Comparison of ENCODE assay signal across 15 mouse cellular contexts in the genomic region with DNA sequence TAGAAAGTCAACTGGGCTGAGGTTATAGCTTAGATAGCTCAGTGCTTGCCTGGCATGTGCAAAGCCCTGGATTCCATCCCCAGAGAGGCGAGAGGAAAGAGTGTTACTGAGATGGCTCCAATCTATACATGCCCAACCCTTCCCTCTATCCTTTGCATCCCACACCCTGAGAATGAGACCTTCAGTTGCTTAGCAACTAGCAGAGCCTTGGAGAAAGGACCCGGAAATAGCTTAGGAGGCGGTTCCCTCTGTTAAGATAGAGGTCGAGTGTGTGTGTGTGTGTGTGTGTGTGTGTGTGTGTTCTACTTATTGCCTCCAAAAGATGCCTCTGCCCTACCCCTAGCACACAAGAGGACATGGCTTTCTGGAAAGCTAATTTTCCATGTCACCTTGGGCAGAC. TPM values are rescaled to one million over a fixed set of nuclear protein-coding genes. Genes with fewer than 3 reads are reported as not detected.
A peak's percentile ranks its signal among the peaks of the same experiment; 100 is the strongest.
DNase-seq lines count a peak whose midpoint lies in the region; ATAC-seq and TF ChIP-seq lines count a peak whose summit lies in the region.
"Had no signal": no experiment of that assay in that cellular context is flagged by ENCODE, and none has a peak within 500 bp of the region (broad histone marks: within the 10 kb centered on the region; RNA-seq: fewer than 3 reads in every experiment).

No protein-coding gene starts in this region.

- H3K27ac ChIP-seq in hindbrain, embryonic 14.5 days = peak overlapping the region; percentile 44
- H3K27ac ChIP-seq in hindbrain, embryonic 12.5 days = no peak overlapping the region
- peak overlapping the region; percentile 65; the same call in 1 of the 2 replicates for H3K27ac ChIP-seq in hindbrain, postnatal 0 days
- H3K27ac ChIP-seq in olfactory bulb, adult 2 months (ENCODE audit: insufficient read depth, low read depth, low read length) = peak overlapping the region; percentile 98
- no peak overlapping the region for H3K27ac ChIP-seq in lung, postnatal 0 days (ENCODE audit: low read length)
- H3K27ac ChIP-seq: embryonic facial prominence, embryonic 13.5 days had no signal

- no peaks in the 10 kb centered on the region for H3K9me3 ChIP-seq in hindbrain, embryonic 14.5 days (ENCODE audit: control insufficient read depth, low read length)
- H3K9me3 ChIP-seq in hindbrain, embryonic 12.5 days (replicated peaks) = no peaks in the 10 kb centered on the region
- H3K9me3 ChIP-seq in hindbrain, postnatal 0 days (ENCODE audit: low read length) = no peaks in the 10 kb centered on the region
- H3K9me3 ChIP-seq in lung, postnatal 0 days (ENCODE audit: low read length) = no peaks in the 10 kb centered on the region
- H3K9me3 ChIP-seq: embryonic facial prominence, embryonic 13.5 days had no signal

- H3K4me3 ChIP-seq in hindbrain, embryonic 14.5 days (replicated peaks; ENCODE audit: low read length) = no peak overlapping the region
- H3K4me3 ChIP-seq in hindbrain, embryonic 12.5 days = no peak overlapping the region
- no peak overlapping the region for H3K4me3 ChIP-seq in hindbrain, postnatal 0 days (ENCODE audit: low read length)
- no peak overlapping the region for H3K4me3 ChIP-seq in olfactory bulb, adult 2 months (ENCODE audit: insufficient read depth, low read depth, low read length)
- H3K4me3 ChIP-seq in lung, postnatal 0 days (ENCODE audit: low read depth, low read length) = no peak overlapping the region
- H3K4me3 ChIP-seq: embryonic facial prominence, embryonic 13.5 days; myocyte had no signal

- 0 out of 2 replicates have a peak overlapping the region, but pooled peaks have one; percentile 4 for H3K9ac ChIP-seq in hindbrain, embryonic 14.5 days
- no peak overlapping the region for H3K9ac ChIP-seq in hindbrain, embryonic 12.5 days
- no peak overlapping the region for H3K9ac ChIP-seq in hindbrain, postnatal 0 days (replicated peaks; ENCODE audit: low read length)
- no peak overlapping the region for H3K9ac ChIP-seq in lung, postnatal 0 days (replicated peaks; ENCODE audit: low read depth)
- H3K9ac ChIP-seq: embryonic facial prominence, embryonic 13.5 days had no signal

- no peak overlapping the region for H3K4me2 ChIP-seq in hindbrain, embryonic 14.5 days (replicated peaks)
- H3K4me2 ChIP-seq in hindbrain, embryonic 12.5 days (replicated peaks) = no peak overlapping the region
- H3K4me2 ChIP-seq in hindbrain, postnatal 0 days (ENCODE audit: low read depth, low read length) = no peak overlapping the region
- no peak overlapping the region for H3K4me2 ChIP-seq in lung, postnatal 0 days (replicated peaks; ENCODE audit: low read depth, low read length)
- H3K4me2 ChIP-seq: embryonic facial prominence, embryonic 13.5 days had no signal

- 27% methylated on average over 4 of the region's 4 CpGs for WGBS in hindbrain, embryonic 14.5 days
- 32% methylated on average over 4 of the region's 4 CpGs for WGBS in hindbrain, embryonic 12.5 days
- WGBS in hindbrain, postnatal 0 days = 14% methylated on average over 4 of the region's 4 CpGs
- 20% methylated on average over 4 of the region's 4 CpGs for WGBS in olfactory bulb, adult 2 months
- 26% methylated on average over 4 of the region's 4 CpGs for WGBS in lung, postnatal 0 days

- no peak for TF ChIP-seq EP300 in lung, postnatal 0 days (IDR thresholded peaks at IDR 0.05)

- peaks cover 10% of the 10 kb centered on the region; the same call in 1 of the 2 replicates for H3K36me3 ChIP-seq in hindbrain, embryonic 14.5 days (replicated peaks; ENCODE audit: control insufficient read depth, insufficient read depth)
- H3K36me3 ChIP-seq in hindbrain, embryonic 12.5 days = no peaks in the 10 kb centered on the region
- no peaks in the 10 kb centered on the region for H3K36me3 ChIP-seq in hindbrain, postnatal 0 days (ENCODE audit: insufficient read depth, low read length)
- H3K36me3 ChIP-seq in lung, postnatal 0 days (ENCODE audit: insufficient read depth, low read length) = no peaks in the 10 kb centered on the region
- H3K36me3 ChIP-seq: embryonic facial prominence, embryonic 13.5 days had no signal

- no peak for TF ChIP-seq POLR2A in olfactory bulb, adult 2 months (IDR thresholded peaks at IDR 0.05; ENCODE audit: insufficient read depth, low read depth, low read length)

- no peak for ATAC-seq in hindbrain, embryonic 14.5 days (ENCODE audit: low FRiP score)
- no peak for ATAC-seq in hindbrain, embryonic 12.5 days (ENCODE audit: low FRiP score)
- no peak for ATAC-seq in hindbrain, postnatal 0 days
- no peak for ATAC-seq in lung, postnatal 0 days

- TF ChIP-seq CTCF in hindbrain, postnatal 0 days (IDR thresholded peaks at IDR 0.05; ENCODE audit: low read depth) = no peak
- no peak for TF ChIP-seq CTCF in olfactory bulb, adult 2 months (IDR thresholded peaks at IDR 0.05; ENCODE audit: insufficient read depth, low read depth, low read length)
- TF ChIP-seq CTCF in lung, postnatal 0 days (IDR thresholded peaks at IDR 0.05) = no peak

- H3K4me1 ChIP-seq in hindbrain, embryonic 14.5 days (replicated peaks; ENCODE audit: control insufficient read depth, insufficient read depth, low read length) = peaks cover 13% of the 10 kb centered on the region
- peaks cover 23% of the 10 kb centered on the region for H3K4me1 ChIP-seq in hindbrain, embryonic 12.5 days
- H3K4me1 ChIP-seq in hindbrain, postnatal 0 days (ENCODE audit: insufficient read depth, low read length) = 0 out of 2 replicates have a peak, but pooled peaks cover 5% of the 10 kb centered on the region
- peaks cover 35% of the 10 kb centered on the region for H3K4me1 ChIP-seq in olfactory bulb, adult 2 months (ENCODE audit: control insufficient read depth, insufficient read depth, low read length)
- H3K4me1 ChIP-seq in lung, postnatal 0 days (ENCODE audit: insufficient read depth, low read depth, low read length) = peaks cover 4% of the 10 kb centered on the region; the same call in 1 of the 2 replicates

- no peaks in the 10 kb centered on the region for H3K27me3 ChIP-seq in hindbrain, embryonic 14.5 days (ENCODE audit: control insufficient read depth, insufficient read depth, low read length)
- peaks cover 6% of the 10 kb centered on the region; the same call in 1 of the 2 replicates for H3K27me3 ChIP-seq in hindbrain, embryonic 12.5 days
- H3K27me3 ChIP-seq in hindbrain, postnatal 0 days (ENCODE audit: insufficient read depth, low read length) = no peaks in the 10 kb centered on the region
- H3K27me3 ChIP-seq in lung, postnatal 0 days (replicated peaks; ENCODE audit: insufficient read depth, low read length) = no peaks in the 10 kb centered on the region

- peak; percentile 36 for DNase-seq in hindbrain, embryonic 14.5 days (ENCODE audit: low spot score)
- peak; percentile 88 for DNase-seq in ZHBTc4 (ENCODE audit: low read depth, low spot score)
- peak; percentile 60 for DNase-seq in hindbrain, postnatal 0 days (ENCODE audit: low spot score)
- DNase-seq in lung, postnatal 0 days (ENCODE audit: low spot score) = no peak
- no peak for DNase-seq in kidney, postnatal 10 days
- DNase-seq in thymus, postnatal 10 days (ENCODE audit: low spot score in 2 of 2) = no peak
- DNase-seq: adrenal gland, postnatal 36 days; cerebellum, adult 8-10 months had no signal

RNA-seq across cellular contexts. Expression of gene Srrm3, which starts 26.0 kb away (rescaled TPM):
- 49.3 and 51.3 TPM in 2 replicates for polyA plus RNA-seq in hindbrain, embryonic 14.5 days (2014; fragmentation: Nextera tagmentation; extraction: Ambion mirVana)
- 63.6 and 63.8 TPM in 2 replicates for polyA plus RNA-seq in hindbrain, embryonic 12.5 days (2016; fragmentation: Nextera tagmentation; extraction: Ambion mirVana)
- 75.8 and 106 TPM in 2 replicates for total RNA-seq in hindbrain, postnatal 0 days (2014; rRNA removed)
- polyA plus RNA-seq in hindbrain, postnatal 0 days (2015; fragmentation: Nextera tagmentation; extraction: Ambion mirVana) = 50.8 and 55.7 TPM in 2 replicates
- not detected in 2 replicates for polyA plus RNA-seq in olfactory bulb, adult 2 months (2012; ENCODE audit: insufficient read depth, insufficient read length, low replicate concordance, missing spikeins)
- 0.05 TPM in 1 of 2 replicates, not detected in the other for polyA plus RNA-seq in lung, postnatal 0 days (2015; fragmentation: Nextera tagmentation; extraction: Ambion mirVana)
- total RNA-seq: gastrocnemius, adult 8-10 months; liver, adult 2 months had no signal
- polyA plus RNA-seq: liver, adult 2 months; myocyte had no signal

RNA-seq across cellular contexts. Expression of gene Mdh2, which starts 54.4 kb away (rescaled TPM):
- polyA plus RNA-seq in hindbrain, embryonic 14.5 days (2014; fragmentation: Nextera tagmentation; extraction: Ambion mirVana) = 599 and 617 TPM in 2 replicates
- polyA plus RNA-seq in hindbrain, embryonic 12.5 days (2016; fragmentation: Nextera tagmentation; extraction: Ambion mirVana) = 530 and 539 TPM in 2 replicates
- 165 and 169 TPM in 2 replicates for total RNA-seq in hindbrain, postnatal 0 days (2014; rRNA removed)
- polyA plus RNA-seq in hindbrain, postnatal 0 days (2015; fragmentation: Nextera tagmentation; extraction: Ambion mirVana) = 732 and 760 TPM in 2 replicates
- 359 and 724 TPM in 2 replicates for polyA plus RNA-seq in olfactory bulb, adult 2 months (2012; ENCODE audit: insufficient read depth, insufficient read length, low replicate concordance, missing spikeins)
- polyA plus RNA-seq in lung, postnatal 0 days (2015; fragmentation: Nextera tagmentation; extraction: Ambion mirVana) = 281 and 302 TPM in 2 replicates

RNA-seq across cellular contexts. Expression of gene Styxl1, which starts 54.5 kb away (rescaled TPM):
- polyA plus RNA-seq in hindbrain, embryonic 14.5 days (2014; fragmentation: Nextera tagmentation; extraction: Ambion mirVana) = 0.25 and 0.30 TPM in 2 replicates
- 0.68 TPM in 1 of 2 replicates, not detected in the other for polyA plus RNA-seq in hindbrain, embryonic 12.5 days (2016; fragmentation: Nextera tagmentation; extraction: Ambion mirVana)
- total RNA-seq in hindbrain, postnatal 0 days (2014; rRNA removed) = 0.10 TPM in 1 of 2 replicates, not detected in the other
- polyA plus RNA-seq in hindbrain, postnatal 0 days (2015; fragmentation: Nextera tagmentation; extraction: Ambion mirVana) = 0.61 and 0.69 TPM in 2 replicates
- not detected in 2 replicates for polyA plus RNA-seq in olfactory bulb, adult 2 months (2012; ENCODE audit: insufficient read depth, insufficient read length, low replicate concordance, missing spikeins)
- polyA plus RNA-seq in lung, postnatal 0 days (2015; fragmentation: Nextera tagmentation; extraction: Ambion mirVana) = 1.7 TPM in 2 replicates
- total RNA-seq: gastrocnemius, adult 8-10 months had no signal
- polyA plus RNA-seq: intestine, embryonic 14.5 days had no signal

RNA-seq across cellular contexts. Expression of gene Hspb1, which starts 55.0 kb away (rescaled TPM):
- 10.3 and 10.6 TPM in 2 replicates for polyA plus RNA-seq in hindbrain, embryonic 14.5 days (2014; fragmentation: Nextera tagmentation; extraction: Ambion mirVana)
- polyA plus RNA-seq in hindbrain, embryonic 12.5 days (2016; fragmentation: Nextera tagmentation; extraction: Ambion mirVana) = 23.9 and 34.1 TPM in 2 replicates
- total RNA-seq in hindbrain, postnatal 0 days (2014; rRNA removed) = 29.4 and 29.6 TPM in 2 replicates
- polyA plus RNA-seq in hindbrain, postnatal 0 days (2015; fragmentation: Nextera tagmentation; extraction: Ambion mirVana) = 28.0 and 30.0 TPM in 2 replicates
- not detected in 2 replicates for polyA plus RNA-seq in olfactory bulb, adult 2 months (2012; ENCODE audit: insufficient read depth, insufficient read length, low replicate concordance, missing spikeins)
- polyA plus RNA-seq in lung, postnatal 0 days (2015; fragmentation: Nextera tagmentation; extraction: Ambion mirVana) = 198 and 248 TPM in 2 replicates

Comparison
In these comparisons a context has a peak if more than half of its experiments do, and no peak if none do; other contexts are left out.
1. H3K27ac ChIP-seq: peak in hindbrain, embryonic 14.5 days (single experiment), hindbrain, postnatal 0 days (single experiment) and olfactory bulb, adult 2 months (single experiment); none in hindbrain, embryonic 12.5 days (single experiment) and lung, postnatal 0 days (single experiment).
2. DNase-seq: peak in hindbrain, embryonic 14.5 days (single experiment), ZHBTc4 (single experiment) and hindbrain, postnatal 0 days (single experiment); none in lung, postnatal 0 days (single experiment), kidney, postnatal 10 days (single experiment) and thymus, postnatal 10 days (0 of 2).